ENCODE assay signal across 10 mouse cellular contexts in the genomic region with DNA sequence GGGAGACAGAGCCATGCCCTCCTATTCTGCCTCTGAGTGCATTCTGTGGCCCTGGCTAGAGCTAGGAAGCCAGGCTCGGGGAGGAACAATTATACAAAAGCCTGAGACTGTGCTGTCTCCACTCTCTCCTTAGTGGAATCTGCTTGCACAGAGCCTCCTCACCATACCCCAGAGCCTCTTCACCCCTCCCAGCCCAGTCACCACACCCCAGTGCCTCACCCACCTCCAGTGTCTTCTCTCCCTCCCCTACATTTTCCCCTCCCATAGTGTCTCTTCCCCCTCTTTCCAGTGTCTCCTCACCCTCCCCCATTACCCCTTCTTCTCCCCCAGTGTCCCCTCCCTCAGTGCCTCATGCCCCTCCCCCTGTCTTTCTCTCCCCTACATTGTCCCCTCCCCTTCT. TPM values are rescaled to one million over a fixed set of nuclear protein-coding genes. Genes with fewer than 3 reads are reported as not detected.
DNase-seq lines count a peak whose midpoint lies in the region; ATAC-seq and TF ChIP-seq lines count a peak whose summit lies in the region.
"Had no signal": no experiment of that assay in that cellular context is flagged by ENCODE, and none has a peak within 500 bp of the region (broad histone marks: within the 10 kb centered on the region; RNA-seq: fewer than 3 reads in every experiment).

No protein-coding gene starts in this region.

- no peak overlapping the region for H3K9ac ChIP-seq in lung, postnatal 0 days (replicated peaks; ENCODE audit: low read depth)
- H3K9ac ChIP-seq in forebrain, embryonic 11.5 days (ENCODE audit: low read length), result no peak overlapping the region
- no peak overlapping the region for H3K9ac ChIP-seq in liver, embryonic 11.5 days (ENCODE audit: low read depth, low read length)
- H3K9ac ChIP-seq in stomach, embryonic 15.5 days, result no peak overlapping the region

- H3K36me3 ChIP-seq in lung, postnatal 0 days (ENCODE audit: insufficient read depth, low read length), result no peaks in the 10 kb centered on the region
- no peaks in the 10 kb centered on the region for H3K36me3 ChIP-seq in forebrain, embryonic 11.5 days (ENCODE audit: control insufficient read depth, insufficient read depth, low read length)
- no peaks in the 10 kb centered on the region for H3K36me3 ChIP-seq in liver, embryonic 11.5 days (ENCODE audit: control insufficient read depth, insufficient read depth, low read length)
- no peaks in the 10 kb centered on the region for H3K36me3 ChIP-seq in stomach, embryonic 15.5 days

- no peak overlapping the region for H3K4me3 ChIP-seq in lung, postnatal 0 days (ENCODE audit: low read depth, low read length)
- H3K4me3 ChIP-seq in forebrain, embryonic 11.5 days (ENCODE audit: low read depth, low read length), result no peak overlapping the region
- H3K4me3 ChIP-seq in liver, embryonic 11.5 days (ENCODE audit: low read depth, low read length), result no peak overlapping the region
- H3K4me3 ChIP-seq in stomach, embryonic 15.5 days (replicated peaks), result no peak overlapping the region

- DNase-seq in lung, postnatal 0 days (ENCODE audit: low spot score), result no peak
- no peak for DNase-seq in lung, postnatal 4 days
- no peak for DNase-seq in forebrain, embryonic 11.5 days (ENCODE audit: low spot score)
- no peak for DNase-seq in liver, embryonic 11.5 days (ENCODE audit: low spot score)
- no peak for DNase-seq in ovary, postnatal 10 days (ENCODE audit: low spot score)
- no peak for DNase-seq in natural killer cell, adult 2 months (ENCODE audit: low spot score in 2 of 2)
- DNase-seq: kidney, postnatal 14 days; thymus, postnatal 36 days had no signal

- no peaks in the 10 kb centered on the region for H3K27me3 ChIP-seq in lung, postnatal 0 days (replicated peaks; ENCODE audit: insufficient read depth, low read length)
- H3K27me3 ChIP-seq in forebrain, embryonic 11.5 days (ENCODE audit: control insufficient read depth, insufficient read depth, low read length), result no peaks in the 10 kb centered on the region
- H3K27me3 ChIP-seq in liver, embryonic 11.5 days (replicated peaks; ENCODE audit: control insufficient read depth, insufficient read depth, low read length), result no peaks in the 10 kb centered on the region
- H3K27me3 ChIP-seq in stomach, embryonic 15.5 days (replicated peaks), result no peaks in the 10 kb centered on the region

- no peak for TF ChIP-seq CTCF in lung, postnatal 0 days (IDR thresholded peaks at IDR 0.05)

- no peak for ATAC-seq in lung, postnatal 0 days
- 0 out of 2 replicates have a peak, but pooled peaks have one; percentile 10 for ATAC-seq in forebrain, embryonic 11.5 days (replicated peaks; ENCODE audit: low FRiP score)
- peak; percentile 59; the same call in 1 of the 2 replicates for ATAC-seq in liver, embryonic 11.5 days (replicated peaks; ENCODE audit: low FRiP score)
- no peak for ATAC-seq in stomach, embryonic 15.5 days (ENCODE audit: insufficient read depth, low FRiP score, low read depth)
- ATAC-seq in monocyte, adult 5-6 weeks (replicated peaks; ENCODE audit: insufficient number of reproducible peaks, low FRiP score, low TSS enrichment, poor library complexity, severe bottlenecking), result no peak

- no peak for TF ChIP-seq EP300 in lung, postnatal 0 days (IDR thresholded peaks at IDR 0.05)

- no peak overlapping the region for H3K4me2 ChIP-seq in lung, postnatal 0 days (replicated peaks; ENCODE audit: low read depth, low read length)
- no peak overlapping the region for H3K4me2 ChIP-seq in forebrain, embryonic 11.5 days (ENCODE audit: low read depth, low read length, severe bottlenecking)
- H3K4me2 ChIP-seq in liver, embryonic 11.5 days, result no peak overlapping the region
- no peak overlapping the region for H3K4me2 ChIP-seq in stomach, embryonic 15.5 days

- no peaks in the 10 kb centered on the region for H3K9me3 ChIP-seq in lung, postnatal 0 days (ENCODE audit: low read length)
- no peaks in the 10 kb centered on the region for H3K9me3 ChIP-seq in forebrain, embryonic 11.5 days (ENCODE audit: control insufficient read depth, low read length)
- no peaks in the 10 kb centered on the region for H3K9me3 ChIP-seq in liver, embryonic 11.5 days (ENCODE audit: control insufficient read depth, low read length)
- H3K9me3 ChIP-seq in stomach, embryonic 15.5 days, result no peaks in the 10 kb centered on the region

- peaks cover 6% of the 10 kb centered on the region; the same call in 1 of the 2 replicates for H3K4me1 ChIP-seq in lung, postnatal 0 days (ENCODE audit: insufficient read depth, low read depth, low read length)
- H3K4me1 ChIP-seq in forebrain, embryonic 11.5 days (replicated peaks; ENCODE audit: control insufficient read depth, insufficient read depth, low read length), result peaks cover 7% of the 10 kb centered on the region; the same call in 1 of the 2 replicates
- H3K4me1 ChIP-seq in liver, embryonic 11.5 days (replicated peaks; ENCODE audit: control insufficient read depth, insufficient read depth, low read length), result peaks cover 47% of the 10 kb centered on the region
- H3K4me1 ChIP-seq in stomach, embryonic 15.5 days, result peaks cover 49% of the 10 kb centered on the region

- 0% methylated on average over 1 of the region's 1 CpGs for WGBS in lung, postnatal 0 days
- WGBS in forebrain, embryonic 11.5 days, result 0% methylated on average over 1 of the region's 1 CpGs
- whole genome bisulfite sequencing in liver, embryonic 11.5 days, result 0% methylated on average over 1 of the region's 1 CpGs
- 0% methylated on average over 1 of the region's 1 CpGs for WGBS in stomach, embryonic 15.5 days

- peak overlapping the region; percentile 57; the same call in 1 of the 2 replicates for H3K27ac ChIP-seq in lung, postnatal 0 days (ENCODE audit: low read length)
- peak overlapping the region; percentile 66 for H3K27ac ChIP-seq in forebrain, embryonic 11.5 days (ENCODE audit: low read depth, low read length)
- peak overlapping the region; percentile 62 for H3K27ac ChIP-seq in liver, embryonic 11.5 days (ENCODE audit: low read depth, low read length)
- H3K27ac ChIP-seq in stomach, embryonic 15.5 days, result peak overlapping the region; percentile 51

RNA-seq across cellular contexts. Expression of gene Crybb3, which starts 29.5 kb away (rescaled TPM):
- polyA plus RNA-seq in lung, postnatal 0 days (2015; fragmentation: Nextera tagmentation; extraction: Ambion mirVana), result 0.57 and 1.5 TPM in 2 replicates
- polyA plus RNA-seq in forebrain, embryonic 11.5 days (2014; fragmentation: Nextera tagmentation; extraction: Ambion mirVana), result 0.76 TPM in 2 replicates
- polyA plus RNA-seq in liver, embryonic 11.5 days (2014; fragmentation: Nextera tagmentation; extraction: Ambion mirVana), result 0.27 and 0.49 TPM in 2 replicates
- 1.1 and 1.2 TPM in 2 replicates for polyA plus RNA-seq in stomach, embryonic 15.5 days (2015; fragmentation: Nextera tagmentation; extraction: Ambion mirVana)
- not detected in 3 replicates for total RNA-seq in monocyte, adult 5-6 weeks (2017)

RNA-seq across cellular contexts. Expression of gene Crybb2, which starts 41.0 kb away (rescaled TPM):
- not detected in 2 replicates for polyA plus RNA-seq in lung, postnatal 0 days (2015; fragmentation: Nextera tagmentation; extraction: Ambion mirVana)
- not detected in 2 replicates for polyA plus RNA-seq in forebrain, embryonic 11.5 days (2014; fragmentation: Nextera tagmentation; extraction: Ambion mirVana)
- not detected in 2 replicates for polyA plus RNA-seq in liver, embryonic 11.5 days (2014; fragmentation: Nextera tagmentation; extraction: Ambion mirVana)
- not detected in 2 replicates for polyA plus RNA-seq in stomach, embryonic 15.5 days (2015; fragmentation: Nextera tagmentation; extraction: Ambion mirVana)
- total RNA-seq in monocyte, adult 5-6 weeks (2017), result not detected in 3 replicates

Comparison
In these comparisons a context has a peak if more than half of its experiments do, and no peak if none do; other contexts are left out.
1. ATAC-seq: peak in forebrain, embryonic 11.5 days (single experiment) and liver, embryonic 11.5 days (single experiment); none in lung, postnatal 0 days (single experiment), stomach, embryonic 15.5 days (single experiment) and monocyte, adult 5-6 weeks (single experiment).
2. Peak in every context shown above with its lines, with median percentiles within 50 percentile points of each other: H3K27ac ChIP-seq.